Mouse (Mus musculus) embryonic facial prominence, embryonic 12.5 days (tissue): ENCODE measurements around the gene Bend3. TPM values are rescaled to one million over a fixed set of nuclear protein-coding genes. Genes with fewer than 3 reads are reported as not detected.

Experiments
- polyA plus RNA-seq: library from polyadenylated mRNA; unstranded; fragments of >200 nt; fragmentation: Nextera tagmentation; extraction: Ambion mirVana; gene quantifications from 2 replicates; pipeline ENCODE4 v1.2.1, GENCODE M21; 2016

Bend3 gene
- polyA plus RNA-seq, 1 experiment from 2014 or later, result 6.4 TPM

Other genes with a start within 250 kb of the Bend3 start
- 10.2 and 14.4 TPM in 2 replicates for gene Gm9803, start 45.3 kb downstream of the Bend3 start, polyA plus RNA-seq
- gene 1700021F05Rik, start 62.2 kb downstream of the Bend3 start, polyA plus RNA-seq, result 59.2 and 60.0 TPM in 2 replicates
- gene Cd24a, start 99.5 kb downstream of the Bend3 start, polyA plus RNA-seq, result 376 TPM in 2 replicates